Mouse (Mus musculus) right cerebral cortex, postnatal 14 days (tissue): ENCODE measurements at regions not wholly inside any gene's neighbourhood (a gene's known extent, or its start where the extent isn't known, plus 50 kb on each side); places are given as distances from the start of the nearest gene placed in this dataset.
A peak's percentile ranks its signal among the peaks of the same experiment; 100 is the strongest.

Experiments
- DNase-seq: peaks from one replicate; pipeline ENCODE4 v3.0.0; 2022

GRCm38 (mm10) chr6:52368734-52369412, 55.6 kb downstream of the Evx1 start:
- no peak for DNase-seq

- DNase-seq: no peak
These were observed 57.6 kb downstream of the Evx1 start for GRCm38 (mm10) chr6:52370806-52371360.

GRCm38 (mm10) chr6:52379146-52379545, 65.8 kb downstream of the Evx1 start:
- no peak for DNase-seq

DNA sequence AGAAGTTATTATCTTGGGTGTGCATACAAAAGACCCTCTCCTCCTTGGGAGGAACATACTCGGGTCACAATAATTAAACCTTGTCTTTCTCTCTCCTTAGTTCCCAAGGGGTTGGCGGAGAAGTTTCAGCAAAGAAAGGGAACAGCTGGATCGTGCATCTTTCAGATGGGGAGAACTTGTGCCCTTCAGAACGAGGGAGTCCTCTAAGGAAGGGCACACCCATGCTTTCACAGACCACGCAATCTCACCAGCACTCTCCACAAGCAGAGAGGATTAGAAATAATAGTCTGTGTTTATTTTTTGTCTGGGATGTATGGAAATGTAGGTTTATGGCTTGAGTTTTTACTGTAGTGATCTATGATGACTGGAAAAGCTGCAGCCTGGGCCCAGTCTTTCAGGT, 66.3 kb downstream of the Evx1 start:
- no peak for DNase-seq

DNA sequence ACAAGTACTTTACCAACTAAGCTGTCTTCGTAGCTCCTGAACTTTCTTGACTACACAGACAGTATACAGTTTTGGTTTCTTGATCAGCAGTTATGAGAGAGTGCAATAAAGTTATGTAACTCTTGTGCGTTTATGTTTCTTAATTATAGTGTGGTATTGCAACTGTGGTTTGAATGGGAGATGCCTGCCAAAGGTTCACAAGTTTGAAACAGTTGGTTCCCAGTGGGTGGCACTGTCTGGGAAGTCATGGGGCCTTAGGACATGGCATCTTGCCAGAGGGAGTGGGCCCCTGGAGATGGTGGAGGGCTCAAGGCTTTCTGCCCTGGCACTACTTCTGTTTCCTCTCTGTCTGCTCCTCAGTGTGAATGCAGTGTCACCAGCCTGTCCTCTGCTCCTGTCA, 71.7 kb downstream of the Evx1 start:
- no peak for DNase-seq

- no peak for DNase-seq
These were observed 88.1 kb downstream of the Evx1 start for GRCm38 (mm10) chr6:52401404-52401803.

GRCm38 (mm10) chr6:52409991-52410390, 96.7 kb downstream of the Evx1 start:
- DNase-seq: no peak

DNA sequence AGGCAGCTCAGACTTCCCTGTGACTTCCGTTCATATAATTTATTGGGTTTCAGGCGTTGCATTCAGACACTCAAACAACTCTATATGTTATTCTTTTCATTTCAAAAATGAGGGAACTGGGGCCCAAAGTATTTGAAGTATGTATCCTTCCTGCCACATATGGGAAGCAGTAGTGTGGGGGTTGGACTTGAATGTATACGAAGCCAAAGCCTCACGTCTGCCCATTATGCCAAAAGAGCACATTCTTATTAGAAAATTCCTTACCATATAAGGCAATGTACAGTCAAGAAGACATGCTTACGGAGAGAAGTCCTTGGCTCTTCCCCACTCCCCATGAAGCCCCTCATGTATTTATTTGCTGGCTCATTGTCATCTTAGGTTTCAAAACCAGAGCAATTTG, 97.4 kb downstream of the Evx1 start:
- no peak for DNase-seq

GRCm38 (mm10) chr6:52411302-52411701, 98.0 kb downstream of the Evx1 start:
- no peak for DNase-seq

DNA sequence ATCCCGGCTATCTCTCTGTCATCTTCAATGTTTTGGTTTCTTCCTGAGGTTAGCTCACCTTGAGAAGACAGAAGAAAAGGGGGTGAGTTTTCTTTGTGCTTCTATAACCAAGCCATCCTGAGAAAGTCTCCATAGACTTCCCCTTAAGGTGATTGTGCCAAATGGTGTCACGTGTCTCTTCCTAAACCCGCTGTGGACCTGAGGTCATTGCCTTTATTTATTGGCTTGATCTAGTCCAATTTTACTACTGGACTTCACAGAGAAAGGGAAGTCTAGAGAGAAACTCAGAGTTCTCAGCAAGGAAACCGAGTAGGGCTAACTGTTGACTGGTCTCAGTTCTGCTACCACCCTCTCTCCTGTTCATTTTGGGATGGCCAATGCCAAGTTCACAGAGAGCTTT, 100.3 kb downstream of the Evx1 start:
- no peak for DNase-seq

DNA sequence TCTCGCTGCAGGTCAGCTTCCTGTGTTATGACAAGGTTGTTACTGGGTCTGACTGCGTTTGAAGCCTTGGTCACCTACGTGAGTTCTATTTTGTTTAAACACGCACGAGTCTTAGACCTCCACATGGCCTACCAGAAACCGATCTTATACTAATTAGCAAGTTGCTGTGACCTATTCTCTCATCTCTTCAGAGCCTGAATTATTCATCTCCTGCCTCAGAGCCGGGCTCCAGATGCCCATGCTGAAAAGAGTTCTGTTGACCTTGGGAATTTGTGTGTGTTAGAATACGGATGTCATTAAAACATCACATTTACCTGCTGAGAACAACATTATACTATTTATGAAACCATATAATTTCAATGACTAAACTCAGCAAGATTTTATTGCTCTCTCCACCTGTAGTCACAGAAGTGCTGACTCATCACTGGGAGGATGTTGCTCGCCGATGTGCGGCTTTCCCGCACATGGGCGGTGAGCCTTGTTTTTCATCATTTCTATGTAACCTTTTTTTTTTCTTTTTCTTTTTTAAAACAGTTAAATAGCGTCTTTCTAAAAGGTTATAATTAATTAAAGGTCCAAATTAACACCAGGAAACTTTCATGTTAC, 102.1 kb downstream of the Evx1 start:
- no peak for DNase-seq

- no peak for DNase-seq
These were observed 103.2 kb downstream of the Evx1 start for GRCm38 (mm10) chr6:52416491-52416890.

GRCm38 (mm10) chr6:52417439-52418124, 104.3 kb downstream of the Evx1 start:
- peak; percentile 9 for DNase-seq

DNA sequence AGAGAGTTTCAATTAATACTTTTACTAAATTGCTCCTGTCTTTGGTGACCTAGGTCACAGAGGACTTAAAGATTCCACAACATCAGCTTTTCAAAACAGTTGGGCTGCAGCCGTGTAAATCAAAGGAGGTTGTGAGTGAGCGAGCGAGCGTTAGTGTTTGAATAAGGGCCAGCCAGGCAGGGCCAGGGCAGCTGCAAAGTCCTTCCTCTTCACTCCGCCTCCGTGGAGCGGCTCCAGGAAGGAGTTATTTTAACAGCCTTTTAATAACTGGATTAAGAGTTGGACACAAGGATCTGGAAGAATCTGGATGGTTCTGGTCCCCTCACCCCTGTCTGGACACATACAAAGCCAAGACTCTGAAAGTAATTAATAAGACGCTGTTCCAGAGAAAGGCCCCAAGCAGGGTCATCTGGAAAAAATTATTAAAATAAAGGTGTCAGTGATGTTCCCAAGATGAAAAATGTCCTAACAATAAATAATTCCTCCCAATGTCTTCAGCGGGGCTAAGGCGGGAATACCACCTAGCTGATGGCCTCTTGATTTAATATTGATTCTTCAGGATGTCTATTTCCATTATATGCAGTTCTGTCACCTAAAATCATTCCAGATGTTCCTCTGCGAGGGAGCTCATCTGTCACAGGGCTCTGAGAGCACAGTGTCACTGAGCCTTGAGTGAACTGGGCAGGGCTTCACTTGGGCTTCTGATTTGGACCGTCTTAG, 105.3 kb downstream of the Evx1 start:
- no peak for DNase-seq

GRCm38 (mm10) chr6:52420276-52420970, 107.1 kb downstream of the Evx1 start:
- no peak for DNase-seq

DNA sequence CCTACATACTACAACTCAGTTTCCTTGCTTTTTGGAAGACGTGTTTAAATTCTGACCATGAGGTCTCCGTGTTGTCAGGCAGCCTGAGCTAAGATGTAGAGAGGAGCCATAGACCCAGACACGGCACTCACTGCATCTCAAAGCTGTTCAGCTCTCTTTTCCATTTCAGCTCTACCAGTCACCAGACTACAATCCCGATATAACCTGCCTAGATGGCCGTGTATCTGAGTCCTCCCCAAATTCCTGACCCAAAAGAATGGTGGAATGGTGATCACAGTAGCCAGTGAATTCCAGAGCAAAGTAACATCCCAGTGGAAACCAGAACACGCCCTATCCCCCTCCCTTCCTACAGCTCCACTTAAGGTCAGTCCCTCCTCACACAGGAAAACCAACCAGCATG, 108.5 kb downstream of the Evx1 start:
- DNase-seq: no peak

GRCm38 (mm10) chr6:52422686-52423085, 109.4 kb downstream of the Evx1 start:
- DNase-seq: no peak

DNA sequence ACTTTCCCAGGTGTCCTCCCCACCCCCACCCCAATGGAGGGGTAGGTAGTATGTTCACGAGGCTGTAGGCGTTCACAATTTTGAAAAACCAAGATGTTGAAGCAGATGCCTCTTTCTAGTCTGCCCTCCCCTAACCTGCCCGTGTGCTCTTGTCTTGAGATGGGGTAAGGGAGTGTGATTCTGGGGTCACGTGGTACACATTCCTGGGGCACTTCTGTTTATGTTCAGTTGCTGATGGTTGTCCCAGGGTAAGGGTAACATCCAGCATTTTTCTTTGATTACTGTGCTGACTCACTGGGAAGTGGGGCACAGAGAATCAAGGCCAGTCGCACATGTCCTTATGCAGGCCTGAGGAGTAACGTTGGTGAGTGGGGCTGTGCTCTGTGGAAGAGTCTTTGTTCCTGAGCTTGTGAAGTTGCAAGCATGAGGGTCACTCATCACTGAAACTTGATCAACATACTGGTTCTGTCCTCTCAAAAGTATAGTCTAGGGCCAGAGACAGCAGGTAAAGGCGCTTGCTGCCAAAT, 110.3 kb downstream of the Evx1 start:
- DNase-seq: no peak

- no peak for DNase-seq
These were observed 111.1 kb downstream of the Evx1 start for GRCm38 (mm10) chr6:52424440-52424839.

- no peak for DNase-seq
These were observed 111.8 kb downstream of the Evx1 start for GRCm38 (mm10) chr6:52425082-52425481.

DNA sequence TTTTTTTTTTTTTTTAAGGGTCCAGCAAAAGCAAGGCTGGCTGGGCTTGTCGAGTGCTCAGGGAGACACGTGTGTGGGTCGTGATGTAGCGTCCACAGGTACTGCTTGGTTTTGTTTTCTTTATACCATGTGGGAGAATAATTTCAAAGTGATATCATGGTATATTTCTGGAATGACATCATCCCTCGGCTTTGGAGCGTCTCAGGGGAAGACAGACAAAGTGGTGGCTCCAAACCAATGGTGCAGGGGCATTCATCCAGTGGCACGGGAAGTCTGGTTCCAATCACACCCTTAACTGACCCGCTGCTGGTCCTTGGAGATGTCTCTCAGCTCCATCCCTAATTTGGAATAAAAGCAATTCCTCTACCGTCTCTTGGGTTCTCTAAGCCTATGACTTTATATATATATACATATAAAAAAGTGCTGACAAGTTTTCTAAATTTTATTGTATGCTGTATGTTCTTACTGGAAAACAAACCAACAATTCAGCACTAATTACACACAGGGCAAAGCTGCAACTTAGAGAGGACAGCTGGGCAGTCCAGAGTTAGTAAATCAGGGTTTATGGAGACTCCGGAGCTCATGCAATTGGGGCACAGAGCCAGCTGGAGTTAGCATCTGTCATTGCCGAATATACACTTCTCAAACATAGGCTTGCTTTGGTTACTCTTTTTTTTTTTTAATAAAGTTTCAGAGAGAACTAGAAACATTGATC, 115.3 kb downstream of the Evx1 start:
- peak; percentile 54 for DNase-seq

- no peak for DNase-seq
These were observed 115.9 kb downstream of the Evx1 start for GRCm38 (mm10) chr6:52429204-52429552.
